Mouse (Mus musculus) liver, postnatal 0 days (tissue): ENCODE data around the gene Prr15l.

Experiments
- CTCF ChIP-seq: sonication (generic); IDR thresholded peaks from 2 replicates; pipeline ENCODE4 v1.5.1; 2016; ENCODE audit warnings: antibody characterized with exemption, low read depth
- EP300 ChIP-seq: IDR thresholded peaks from 2 replicates; pipeline ENCODE4 v1.6.1; 2016; ENCODE audit warnings: antibody characterized with exemption, low read depth, mild to moderate bottlenecking

DNA sequence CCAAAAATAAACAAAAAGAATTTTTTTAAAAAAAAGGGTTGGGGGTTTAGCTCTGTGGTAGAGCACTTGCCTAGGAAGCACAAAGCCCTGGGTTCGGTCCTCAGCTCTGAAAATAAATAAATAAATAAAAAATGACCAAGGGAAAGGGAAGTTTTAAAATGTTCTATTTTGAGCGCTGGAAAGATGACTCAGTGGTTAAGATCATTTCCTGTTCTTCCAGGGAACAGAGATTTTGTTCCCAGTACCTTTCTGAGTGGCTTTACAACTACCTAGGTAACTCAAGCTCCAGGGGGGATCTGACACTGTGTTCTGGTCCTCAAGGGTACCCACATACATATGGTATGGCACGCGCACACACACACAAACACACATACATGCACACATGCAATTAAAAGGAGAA is 32.0 kb upstream of the Prr15l start:
- TF ChIP-seq CTCF (no peak), EP300 (no peak)
